Mouse (Mus musculus) retina, adult 2 months (tissue): Measurements from ENCODE around the gene Csmd2.

Experiments used
- DNase-seq: peaks from one replicate; pipeline ENCODE4 v3.0.0-alpha.2; 2012; ENCODE audit warnings: low read depth, low spot score

Csmd2 gene

GRCm38 (mm10) chr4:128241854-128242356 lies 254.2 kb downstream of the Csmd2 start:
- no peak for DNase-seq

DNA sequence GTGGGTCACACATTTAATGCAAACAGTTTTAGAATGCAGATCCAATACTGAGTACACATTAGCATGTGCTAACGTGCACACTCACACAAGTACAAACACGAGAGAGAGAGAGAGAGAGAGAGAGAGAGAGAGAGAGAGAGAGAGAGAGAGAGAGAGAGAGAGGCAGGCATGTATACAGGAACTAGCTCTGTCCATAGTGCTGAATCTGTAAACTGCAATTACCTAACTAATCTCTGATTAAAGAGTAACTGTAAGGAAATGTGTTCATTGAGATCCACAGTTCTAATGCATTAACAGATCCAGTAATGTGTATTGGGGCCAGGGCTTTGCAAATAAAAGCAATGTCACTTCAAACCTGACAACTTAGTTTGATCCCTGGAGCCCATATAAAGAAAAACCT lies 257.5 kb downstream of the Csmd2 start:
- DNase-seq = no peak

- no peak for DNase-seq
Observed at GRCm38 (mm10) chr4:128248676-128249075, 261.0 kb downstream of the Csmd2 start.

GRCm38 (mm10) chr4:128259211-128259610 lies 271.6 kb downstream of the Csmd2 start:
- DNase-seq = no peak

DNA sequence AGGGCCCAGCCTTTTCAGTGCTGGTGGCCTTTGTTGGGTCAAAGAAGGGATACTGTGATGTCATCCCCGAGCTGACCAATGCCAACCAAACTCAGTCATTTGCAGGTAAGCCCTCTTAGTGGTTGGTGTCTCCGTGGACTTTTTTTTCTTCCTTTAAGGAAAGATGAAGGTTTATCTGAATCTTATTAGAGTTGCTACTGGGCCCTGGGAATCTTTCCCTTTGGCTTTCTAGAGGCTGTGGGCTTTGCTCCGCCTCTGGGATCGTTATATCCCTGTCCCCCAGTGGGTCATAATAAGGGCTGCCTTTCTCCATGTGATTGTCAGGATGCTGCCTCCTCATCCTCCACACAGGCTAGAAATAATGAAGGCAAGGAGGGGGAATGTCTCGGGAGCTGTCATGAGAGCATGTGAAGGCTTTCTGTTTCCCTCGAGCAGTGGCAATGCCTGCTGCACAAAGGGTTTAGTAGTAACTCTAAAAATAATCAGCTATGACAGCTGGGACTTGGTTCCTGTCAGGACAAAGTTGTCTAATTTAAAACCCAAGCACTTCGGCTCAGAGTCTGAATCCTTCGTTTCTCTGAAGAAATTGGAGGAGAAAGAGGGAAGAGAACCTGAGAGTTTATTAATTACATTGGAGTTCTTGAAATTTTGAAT lies 273.4 kb downstream of the Csmd2 start, which contains the start of gene Hmgb4:
Gene Hmgb4 (minus strand): TSS at position 51 of the 654 bp plus-strand sequence.
- no peak for DNase-seq

DNA sequence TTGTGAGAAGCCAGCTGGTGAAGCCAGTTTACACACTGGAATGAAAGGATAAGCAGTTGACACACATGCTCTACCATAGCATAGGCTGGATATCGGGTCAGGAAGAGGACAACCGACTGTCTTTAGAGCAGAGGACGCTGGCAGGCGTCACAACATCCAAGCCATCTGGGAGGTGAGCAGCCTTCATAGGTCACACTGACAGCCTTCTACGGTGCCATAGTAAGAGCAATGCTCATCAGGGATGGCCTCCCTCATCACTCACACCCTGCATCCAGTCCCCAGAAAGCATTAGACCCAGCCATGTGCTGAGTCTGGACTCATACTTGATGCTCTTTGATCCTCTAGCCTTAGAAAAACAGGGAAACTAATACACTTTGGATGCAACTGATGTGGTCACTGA lies 276.8 kb downstream of the Csmd2 start:
- DNase-seq = no peak

DNA sequence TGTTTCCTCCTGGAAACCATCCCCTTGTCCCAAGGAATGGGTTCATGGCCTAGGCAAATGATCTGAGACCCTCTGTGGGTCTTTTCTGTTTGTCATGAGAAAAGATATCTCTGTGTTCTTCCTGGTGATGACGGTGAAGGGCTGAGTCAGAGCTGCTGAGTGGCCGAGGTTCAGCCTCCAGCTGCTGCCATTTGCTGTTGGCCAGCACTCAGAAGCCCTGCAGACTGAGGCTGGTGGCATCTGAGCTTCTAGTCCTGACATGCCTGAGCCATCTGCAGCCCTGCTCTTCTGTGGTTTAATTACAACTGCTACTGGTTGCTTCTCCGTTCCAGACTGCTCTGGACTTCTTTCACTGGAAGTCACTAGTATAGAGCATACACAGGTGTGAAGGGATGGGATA lies 277.7 kb downstream of the Csmd2 start:
- DNase-seq = no peak

DNA sequence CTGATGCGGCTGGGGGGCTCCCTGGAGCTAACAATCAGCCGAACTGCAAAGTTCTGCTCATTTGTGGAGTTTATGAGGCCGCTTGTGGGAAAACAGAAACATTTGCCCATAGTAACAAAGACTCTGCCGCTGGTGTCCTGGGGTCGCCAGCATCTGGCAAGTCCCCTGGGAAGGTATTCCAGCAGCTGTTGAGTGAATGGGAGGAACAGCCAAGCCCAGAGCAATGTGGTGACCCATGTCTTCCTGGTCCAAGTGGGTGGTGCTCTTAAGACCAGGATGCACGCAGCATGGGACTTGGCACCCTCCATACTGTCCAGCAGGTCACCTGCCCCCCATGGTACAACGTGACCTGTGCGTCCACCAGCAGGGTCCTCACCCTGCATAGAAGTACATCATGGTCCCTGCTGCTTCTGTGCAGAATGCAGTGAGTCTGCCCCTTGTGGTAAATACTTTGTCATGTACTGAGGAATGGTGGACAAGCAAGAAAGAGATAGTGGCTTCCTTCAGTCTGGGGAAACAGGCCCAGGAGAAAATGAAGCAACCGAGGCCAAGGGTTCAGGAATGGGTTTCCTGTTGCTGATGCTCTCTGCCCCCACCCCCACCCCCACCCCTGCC lies 281.7 kb downstream of the Csmd2 start:
- DNase-seq = no peak

- no peak for DNase-seq
Observed at GRCm38 (mm10) chr4:128270177-128270576, 282.5 kb downstream of the Csmd2 start.

GRCm38 (mm10) chr4:128270931-128271330 lies 283.3 kb downstream of the Csmd2 start:
- DNase-seq = no peak

DNA sequence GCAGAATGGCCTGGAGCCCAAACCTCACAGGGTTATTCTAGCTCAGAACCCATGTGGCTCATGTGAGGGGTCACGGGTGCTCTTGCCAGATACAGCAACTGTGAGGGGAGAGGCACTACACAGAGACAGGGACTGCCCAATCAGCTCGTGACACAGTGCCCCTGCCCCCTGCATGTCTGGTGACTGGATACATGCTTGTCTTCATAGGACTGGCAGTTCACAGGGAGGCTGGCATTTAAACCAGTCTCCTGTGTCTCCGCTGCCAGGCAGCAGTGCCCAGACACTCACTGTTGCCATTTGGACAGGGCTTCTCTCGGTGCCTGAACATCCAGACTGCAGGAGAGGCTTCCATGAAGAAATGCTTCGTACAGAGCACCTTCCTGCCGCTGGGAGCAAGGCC lies 284.8 kb downstream of the Csmd2 start:
- DNase-seq = no peak

DNA sequence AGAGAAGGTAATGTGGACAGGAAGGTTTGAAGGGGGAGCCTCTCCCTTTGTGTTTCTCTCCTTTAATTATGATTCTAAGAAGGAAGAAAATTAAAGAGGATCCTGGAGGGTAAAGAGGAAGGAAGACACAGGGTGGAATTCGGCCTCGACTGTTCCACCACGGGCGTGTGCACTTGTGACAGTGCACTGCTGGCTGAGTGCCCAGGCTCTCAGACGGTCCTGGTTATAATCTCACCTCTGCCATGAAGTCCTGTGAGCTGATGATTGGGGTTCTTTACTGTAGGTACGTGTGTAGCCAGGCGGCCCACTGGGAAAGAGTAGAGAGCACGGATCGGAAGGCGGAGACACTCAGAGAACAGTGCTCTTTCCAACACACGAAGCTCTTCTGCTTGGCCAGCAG lies 285.5 kb downstream of the Csmd2 start:
- DNase-seq = no peak

DNA sequence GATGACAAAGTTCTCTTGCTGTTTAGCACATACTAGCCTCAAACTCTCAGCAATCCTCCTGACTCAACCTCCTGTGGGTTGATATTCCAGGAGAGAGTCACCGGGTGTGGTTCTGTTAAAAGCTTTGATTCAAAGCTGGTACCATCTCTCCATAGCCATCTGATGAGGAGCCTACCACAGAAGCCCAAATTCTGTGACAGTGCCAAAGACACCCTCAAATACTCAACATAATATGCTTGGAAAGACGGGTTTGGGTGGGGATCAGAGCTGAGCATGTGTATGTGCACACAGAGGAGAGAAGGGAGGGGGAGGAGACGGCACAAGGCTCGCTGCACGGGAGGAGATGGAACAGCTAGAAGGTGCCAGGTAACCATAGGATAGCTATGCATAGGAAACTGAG lies 287.5 kb downstream of the Csmd2 start:
- no peak for DNase-seq

DNA sequence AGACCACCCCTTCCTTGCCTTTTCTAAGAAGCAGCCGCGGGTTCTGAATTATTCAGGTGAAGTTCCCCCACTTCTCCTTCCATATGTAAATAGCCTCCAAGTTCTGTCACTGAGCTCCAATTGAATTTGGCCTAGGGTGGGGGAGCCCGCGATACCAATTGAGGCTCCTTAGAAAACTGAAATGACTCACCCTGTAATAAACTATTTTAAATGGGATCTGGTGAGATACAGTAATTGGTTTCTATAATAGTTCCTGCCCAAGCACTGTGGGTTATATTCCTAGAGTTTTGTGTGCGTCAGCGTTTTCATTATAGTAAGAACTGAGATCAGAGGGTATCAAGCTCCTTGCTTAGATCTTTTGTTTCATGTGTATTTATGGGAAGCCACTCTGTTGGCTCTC lies 287.9 kb downstream of the Csmd2 start:
- no peak for DNase-seq

- no peak for DNase-seq
Observed at GRCm38 (mm10) chr4:128285009-128285408, 297.4 kb downstream of the Csmd2 start.

- DNase-seq = no peak
Observed at GRCm38 (mm10) chr4:128288095-128288494, 300.4 kb downstream of the Csmd2 start.

DNA sequence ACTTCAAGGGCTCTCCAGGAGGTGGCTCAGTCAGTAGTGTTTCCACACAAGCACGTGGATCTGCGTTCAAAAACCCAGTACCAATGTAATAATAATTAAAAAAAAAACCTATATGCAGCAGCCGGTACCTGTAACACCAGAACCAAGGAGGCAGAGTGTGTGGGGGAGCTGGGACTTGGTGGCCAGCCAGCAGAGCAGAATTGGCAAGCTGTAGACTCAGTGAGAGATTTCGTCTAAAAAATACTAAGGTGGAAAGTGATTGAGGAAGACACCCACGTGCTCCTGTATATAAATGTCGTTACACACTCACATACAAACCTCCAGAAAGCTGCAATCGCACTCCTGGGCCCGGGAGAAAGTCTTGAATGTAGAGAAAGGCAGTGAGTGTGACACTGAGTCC lies 316.4 kb downstream of the Csmd2 start:
- DNase-seq = no peak

GRCm38 (mm10) chr4:128306011-128306410 lies 318.4 kb downstream of the Csmd2 start:
- no peak for DNase-seq

GRCm38 (mm10) chr4:128315328-128315727 lies 327.7 kb downstream of the Csmd2 start:
- no peak for DNase-seq

DNA sequence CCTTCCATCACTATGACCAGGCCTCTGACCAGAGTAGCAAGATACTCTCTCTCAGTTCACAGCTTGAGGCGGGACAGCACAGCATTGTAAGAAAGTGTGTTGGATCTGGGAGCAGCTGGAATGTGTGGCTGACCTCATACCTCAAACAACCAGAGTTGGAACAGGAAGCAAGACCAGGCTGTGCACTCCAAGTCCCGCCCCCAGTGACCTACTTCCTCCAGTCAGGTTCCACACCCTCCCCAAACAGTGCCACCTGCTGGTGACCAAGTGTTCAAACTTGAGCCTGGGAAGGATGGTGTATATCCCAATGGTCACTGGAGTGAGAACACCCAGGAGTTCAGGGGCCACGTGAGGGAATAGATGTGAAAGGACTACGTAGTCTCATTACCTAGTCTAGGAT lies 330.3 kb downstream of the Csmd2 start:
- no peak for DNase-seq

DNA sequence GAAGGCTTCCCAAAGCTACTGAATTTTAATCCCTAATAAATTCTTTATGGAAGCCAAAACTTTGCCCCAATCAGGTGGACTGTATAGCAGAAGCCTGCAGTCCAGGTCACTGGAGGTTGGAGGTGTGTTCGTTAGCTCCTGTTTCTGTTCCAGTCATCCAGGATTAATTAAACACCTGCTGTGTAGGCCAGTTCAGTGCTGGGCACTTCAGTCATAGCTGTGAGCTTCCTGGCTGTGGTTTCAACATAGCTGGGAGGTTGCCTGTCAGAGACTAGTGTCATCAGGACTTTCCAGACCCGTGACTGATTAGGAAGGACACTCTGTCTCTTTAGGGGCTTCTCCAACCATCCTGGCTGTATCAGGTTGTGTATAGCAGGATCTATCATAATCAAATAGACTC lies 337.9 kb downstream of the Csmd2 start:
- DNase-seq = no peak

DNA sequence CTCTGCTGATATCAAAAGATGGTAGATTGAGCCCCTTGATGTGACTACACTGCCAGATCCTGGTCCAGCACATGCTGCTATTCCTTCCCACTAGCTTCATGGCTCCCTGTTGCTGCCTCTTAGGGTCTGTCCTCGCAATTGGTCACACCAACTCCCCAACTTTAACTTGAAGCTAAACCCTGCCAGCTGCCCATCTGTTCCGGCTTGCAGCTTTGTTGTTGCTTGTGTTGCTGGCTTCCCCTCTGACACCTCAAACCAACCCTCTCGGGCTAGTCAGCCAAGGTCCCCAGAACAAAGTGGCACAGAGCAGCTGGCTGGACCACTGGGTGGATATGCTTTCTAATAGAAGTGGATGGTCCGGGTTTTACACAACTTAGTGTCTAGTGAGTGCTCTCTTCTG lies 339.1 kb downstream of the Csmd2 start:
- DNase-seq = no peak

DNA sequence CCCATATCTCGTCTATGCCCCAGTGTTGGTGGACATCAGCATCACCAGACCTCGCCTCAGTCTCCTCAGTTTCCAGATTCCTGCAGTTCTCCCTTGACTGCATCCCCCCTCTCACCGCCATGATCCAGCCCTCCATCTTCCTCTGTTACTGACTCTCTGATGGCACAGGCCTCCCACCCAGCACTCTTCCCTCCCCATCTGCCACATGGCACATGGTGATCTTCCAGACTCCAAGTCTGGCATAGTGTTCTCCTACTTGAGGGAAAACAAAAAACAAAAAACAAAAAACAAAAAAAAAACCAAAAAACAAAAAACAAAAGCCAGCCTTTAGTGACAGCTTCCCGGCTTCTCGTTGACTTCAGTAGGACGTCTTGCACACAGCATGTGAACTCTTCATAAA lies 339.8 kb downstream of the Csmd2 start:
- DNase-seq = no peak
